Mouse (Mus musculus) ES-Bruce4 (cell line): ENCODE measurements around the gene Gprc6a. TPM values are rescaled to one million over a fixed set of nuclear protein-coding genes. Genes with fewer than 3 reads are reported as not detected.

Experiments used
- H3K27ac ChIP-seq: 2 replicates; pipeline ENCODE4 v1.5.1; 2012; ENCODE audit warnings: low read length, inconsistent platforms; ENCODE audit not compliant: insufficient read depth
- H3K27me3 ChIP-seq: 2 replicates; pipeline ENCODE4 v1.6.1; 2012; ENCODE audit warnings: mild to moderate bottlenecking, low read length, inconsistent platforms; ENCODE audit not compliant: control insufficient read depth, poor library complexity, insufficient read depth, severe bottlenecking
- H3K36me3 ChIP-seq: 2 replicates; pipeline ENCODE4 v1.6.1; 2012; ENCODE audit warnings: inconsistent platforms, mild to moderate bottlenecking, low read length, moderate library complexity; ENCODE audit not compliant: control insufficient read depth, poor library complexity, insufficient read depth, severe bottlenecking
- H3K4me1 ChIP-seq: one replicate; pipeline ENCODE4 v1.8.1; 2011; ENCODE audit warnings: low read length; ENCODE audit not compliant: control insufficient read depth, insufficient read depth
- H3K4me3 ChIP-seq: 2 replicates; pipeline ENCODE4 v1.5.1; 2011; ENCODE audit warnings: low read depth, mild to moderate bottlenecking, low read length
- H3K9ac ChIP-seq: 2 replicates; pipeline ENCODE4 v1.6.1; 2012; ENCODE audit warnings: low read depth, mild to moderate bottlenecking, inconsistent platforms; ENCODE audit not compliant: poor library complexity, severe bottlenecking
- H3K9me3 ChIP-seq: replicated peaks from 2 replicates; pipeline ENCODE4 v1.6.1; 2012; ENCODE audit warnings: mild to moderate bottlenecking, low read length, inconsistent platforms; ENCODE audit not compliant: control insufficient read depth, poor library complexity, insufficient read depth, severe bottlenecking
- CTCF ChIP-seq: IDR thresholded peaks from one replicate; pipeline ENCODE4 v1.8.1; 2011; ENCODE audit warnings: low read depth, low read length
- EP300 ChIP-seq: IDR thresholded peaks from 2 replicates; pipeline ENCODE4 v1.6.1; 2011; ENCODE audit warnings: low read depth, low read length; ENCODE audit not compliant: insufficient read depth
- POLR2A ChIP-seq: IDR thresholded peaks from one replicate; pipeline ENCODE4 v1.8.1; 2011; ENCODE audit warnings: low read length; ENCODE audit not compliant: insufficient read depth
- polyA plus RNA-seq: library from polyadenylated mRNA; stranded (reverse); fragments of >200 nt; gene quantifications from 2 replicates; pipeline ENCODE4 v1.2.4, GENCODE M21; 2011; ENCODE audit warnings: low read depth; ENCODE audit not compliant: missing spikeins, insufficient read depth, insufficient read length

Gprc6a gene
- not detected in 2 replicates for polyA plus RNA-seq

DNA sequence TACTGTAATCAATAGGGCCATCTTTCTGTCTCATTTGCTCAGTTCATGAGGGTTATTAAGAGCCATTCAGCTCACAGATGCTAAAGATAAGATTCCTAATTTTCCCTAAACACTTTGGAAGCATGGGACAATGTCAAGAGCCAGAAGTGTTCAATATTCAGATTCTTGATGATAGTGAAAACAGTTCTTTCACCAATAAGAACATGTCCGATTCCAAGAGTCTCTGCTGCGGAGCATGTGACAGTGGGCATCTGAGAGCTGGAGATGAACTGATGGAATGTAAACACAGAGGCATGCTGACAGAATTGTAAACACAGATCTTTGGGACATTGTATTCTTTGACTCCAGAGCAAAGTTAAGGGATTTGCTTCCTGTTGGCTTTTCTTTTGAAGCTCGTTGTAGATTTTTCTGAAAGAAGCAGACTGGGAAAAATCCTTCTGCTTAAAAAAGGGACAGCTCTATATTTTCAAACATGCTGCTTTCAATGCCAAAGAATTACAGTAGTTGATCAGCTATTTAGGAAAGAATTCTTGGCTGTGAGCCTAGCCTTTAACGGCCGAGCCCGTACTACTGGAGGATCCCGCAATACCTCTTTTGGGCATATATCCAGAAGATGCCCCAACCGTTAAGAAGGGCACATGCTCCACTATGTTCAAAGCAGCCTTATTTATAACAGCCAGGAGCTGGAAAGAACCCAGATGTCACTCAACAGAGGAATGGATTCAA lies at the start of gene Gprc6a:
TSS of gene Gprc6a (minus strand) at position 51 of the 726 bp plus-strand sequence.
- Histone ChIP-seq H3K9ac (no peak within 1 kb of the TSS), H3K9me3 (no peaks in the 10 kb centered on the region), H3K27ac (no peak within 1 kb of the TSS), H3K4me3 (no peak within 1 kb of the TSS), H3K4me1 (no peaks in the 10 kb centered on the region), H3K36me3 (no peaks in the 10 kb centered on the region), H3K27me3 (no peaks in the 10 kb centered on the region)
- TF ChIP-seq POLR2A = no peak
- TF ChIP-seq EP300 = no peak
- TF ChIP-seq CTCF = no peak

DNA sequence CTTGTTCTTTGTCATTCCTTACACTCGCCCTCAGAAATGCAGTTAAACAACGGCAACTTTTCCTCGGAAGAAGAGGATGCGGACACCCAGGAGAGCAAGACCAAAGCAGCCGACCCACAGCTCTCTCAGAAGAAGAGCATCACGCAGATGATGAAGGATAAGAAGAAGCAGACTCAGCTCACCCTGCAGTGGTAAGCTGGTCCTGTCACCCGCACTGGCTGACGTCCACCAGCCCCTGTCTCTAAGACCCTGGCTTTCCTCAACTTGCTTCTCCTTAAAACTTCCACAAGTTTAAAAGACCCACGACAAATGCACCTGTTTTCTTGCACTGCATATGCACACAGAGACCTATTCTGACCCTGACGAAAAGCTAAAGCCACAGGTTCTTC lies 47.0 kb upstream of the Gprc6a start:
- peak overlapping the region; percentile 59 for H3K4me3 ChIP-seq
- no peaks in the 10 kb centered on the region for H3K4me1 ChIP-seq
- H3K27ac ChIP-seq = no peak overlapping the region
- H3K36me3 ChIP-seq = no peaks in the 10 kb centered on the region
- TF ChIP-seq EP300 (no peak), POLR2A (no peak)
- H3K9me3 ChIP-seq = no peaks in the 10 kb centered on the region
- no peak overlapping the region for H3K9ac ChIP-seq
- H3K27me3 ChIP-seq = no peaks in the 10 kb centered on the region; the same call in none of the 2 replicates

DNA sequence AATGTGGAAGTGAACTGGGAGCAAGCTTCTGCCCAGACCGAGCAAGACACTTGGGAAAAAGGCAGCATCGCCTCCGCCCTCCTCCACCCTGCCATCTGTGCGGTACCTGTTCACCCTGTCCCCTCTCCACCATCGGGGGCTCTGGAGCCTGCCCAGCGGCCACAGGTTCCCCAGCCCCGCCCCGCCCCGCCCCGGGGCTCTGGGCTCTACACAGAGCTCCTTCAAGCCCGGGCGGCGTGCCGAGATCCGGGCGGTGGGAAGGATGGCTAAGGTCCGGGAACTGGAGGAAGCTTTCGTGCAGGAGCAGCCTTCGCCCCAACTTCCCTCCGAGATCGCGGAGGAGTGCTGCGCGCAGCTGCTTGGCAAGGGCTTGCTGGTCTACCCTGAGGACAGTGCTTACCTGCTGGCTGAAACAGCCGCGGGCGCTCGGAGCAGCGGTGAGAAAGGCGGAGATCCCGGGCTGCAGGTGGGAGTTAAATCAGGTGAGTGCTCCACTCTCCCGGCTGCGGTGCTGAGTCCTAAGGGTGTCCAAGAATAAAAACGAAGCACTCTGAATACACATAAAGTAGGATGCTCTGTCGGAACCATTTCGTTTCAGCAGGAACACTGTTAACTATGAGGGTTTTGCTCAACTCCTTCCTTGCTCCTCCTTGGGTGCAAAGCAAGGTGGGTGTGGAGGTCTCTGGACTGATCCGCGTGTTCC lies 46.4 kb upstream of the Gprc6a start, which contains the start of gene Rfx6:
TSS of gene Rfx6 (plus strand) at position 209 of the 703 bp plus-strand sequence.
- TF ChIP-seq POLR2A (no peak), EP300 (no peak)
- H3K9me3 ChIP-seq = no peaks in the 10 kb centered on the region
- no peak within 1 kb of the TSS for H3K27ac ChIP-seq
- peak within 1 kb of the TSS; percentile 59 for H3K4me3 ChIP-seq
- no peaks in the 10 kb centered on the region for H3K4me1 ChIP-seq
- H3K36me3 ChIP-seq = no peaks in the 10 kb centered on the region
- no peaks in the 10 kb centered on the region; the same call in none of the 2 replicates for H3K27me3 ChIP-seq
- peak within 1 kb of the TSS; percentile 4; the same call in 1 of the 2 replicates for H3K9ac ChIP-seq

DNA sequence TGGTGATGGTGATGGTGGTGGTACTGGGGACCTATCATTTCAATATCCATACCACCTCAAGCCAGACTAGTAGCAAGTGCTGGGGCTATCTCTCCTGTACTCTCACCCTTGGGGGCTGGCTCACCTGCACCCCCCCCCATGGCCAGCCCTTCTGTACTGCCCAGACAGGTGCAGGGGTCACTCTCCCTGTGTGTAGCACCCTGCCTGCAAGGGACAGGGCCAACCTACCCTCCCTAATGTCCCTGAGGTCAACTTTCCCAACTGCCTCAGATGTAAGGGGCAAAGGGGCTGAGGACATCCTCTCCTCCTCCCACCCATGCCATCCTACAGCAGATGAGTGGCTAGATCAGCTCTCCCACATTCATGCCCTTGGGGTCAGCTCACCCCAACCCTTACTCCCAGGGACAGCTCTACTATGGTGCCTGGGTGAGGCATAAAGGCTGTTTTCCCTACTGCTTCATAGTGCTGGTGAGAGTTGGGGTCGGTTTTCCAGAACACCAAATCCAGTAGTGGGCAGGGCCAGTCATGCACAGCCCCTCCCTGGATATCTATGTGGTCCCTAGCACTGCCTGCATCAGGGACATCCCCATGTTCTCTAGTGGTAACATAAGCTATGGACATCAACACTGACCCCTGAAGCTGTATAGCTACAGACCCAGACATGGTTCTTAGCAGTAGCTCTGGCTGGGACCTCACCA lies 41.0 kb upstream of the Gprc6a start:
- Histone ChIP-seq H3K36me3 (no peaks in the 10 kb centered on the region), H3K27ac (no peak overlapping the region), H3K4me3 (no peak overlapping the region), H3K9ac (no peak overlapping the region), H3K4me1 (no peaks in the 10 kb centered on the region), H3K9me3 (no peaks in the 10 kb centered on the region), H3K27me3 (no peaks in the 10 kb centered on the region; the same call in 1 of the 2 replicates)
- no peak for TF ChIP-seq POLR2A
- no peak for TF ChIP-seq EP300
- no peak for TF ChIP-seq CTCF

DNA sequence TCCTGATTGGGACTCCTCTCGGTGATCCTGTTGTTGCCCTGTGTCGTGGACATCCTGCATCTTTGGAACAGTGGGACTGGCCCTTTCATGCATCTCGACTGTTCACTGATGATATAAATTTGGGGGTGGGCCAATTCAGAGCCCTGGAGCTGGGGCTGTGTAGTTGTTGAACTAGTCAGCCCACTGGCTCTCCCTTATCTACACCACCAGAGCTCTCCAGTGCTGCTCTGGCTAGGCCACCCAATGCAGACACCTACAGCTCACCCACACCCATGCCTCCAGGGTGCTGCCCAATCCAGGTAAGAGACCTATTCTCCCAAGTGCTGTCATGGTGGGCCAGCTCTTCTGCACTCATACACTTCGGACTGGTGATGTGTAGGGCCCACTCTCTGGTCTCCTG lies 40.3 kb upstream of the Gprc6a start:
- H3K4me3 ChIP-seq = no peak overlapping the region
- H3K4me1 ChIP-seq = no peaks in the 10 kb centered on the region
- no peaks in the 10 kb centered on the region for H3K36me3 ChIP-seq
- no peak for TF ChIP-seq POLR2A
- no peak for TF ChIP-seq EP300
- no peak for TF ChIP-seq CTCF
- H3K9me3 ChIP-seq = no peaks in the 10 kb centered on the region
- H3K27ac ChIP-seq = no peak overlapping the region
- no peak overlapping the region for H3K9ac ChIP-seq
- H3K27me3 ChIP-seq = no peaks in the 10 kb centered on the region
